Mouse (Mus musculus) liver, embryonic 14.5 days (tissue): ENCODE data around the gene Scpep1. TPM values are rescaled to one million over a fixed set of nuclear protein-coding genes. Genes with fewer than 3 reads are reported as not detected.

Experiments used
- ATAC-seq: fragments of 200-750 bp; cut with Nextera tagmentation; 2 replicates; pipeline ENCODE4 v1.8.0; 2017; ENCODE audit warnings: moderate number of reproducible peaks, mild to moderate bottlenecking, moderate library complexity; ENCODE audit not compliant: insufficient read depth
- DNase-seq, 3 experiments: peaks; one replicate each; pipeline ENCODE4 v3.0.0-alpha.2; 2012 to 2013; ENCODE audit warnings: low read depth in 3 of 3, low spot score in 3 of 3
- H3K27ac ChIP-seq: fragments of 300-500 bp; sonication (generic); 2 replicates; pipeline ENCODE4 v1.5.1; 2014; ENCODE audit warnings: moderate library complexity, mild to moderate bottlenecking, control low read depth, inconsistent platforms
- H3K27me3 ChIP-seq: fragments of 300-500 bp; sonication (generic); 2 replicates; pipeline ENCODE4 v1.6.1; 2014; ENCODE audit warnings: mild to moderate bottlenecking, low read length, moderate library complexity; ENCODE audit not compliant: control insufficient read depth, insufficient read depth
- H3K36me3 ChIP-seq: fragments of 300-500 bp; sonication (generic); replicated peaks from 2 replicates; pipeline ENCODE4 v1.6.1; 2014; ENCODE audit warnings: low read depth; ENCODE audit not compliant: control insufficient read depth, insufficient read depth
- H3K4me1 ChIP-seq, 2 experiments: fragments of 200-500 bp in 1 of 2; fragments of 300-500 bp in 1 of 2; sonication (generic) in 1 of 2; replicated peaks; 2 replicates each; pipeline ENCODE4 v1.6.1; 2012 to 2014; ENCODE audit warnings: antibody characterized with exemption in 1 of 2, inconsistent platforms in 1 of 2, low read length in 1 of 2; ENCODE audit not compliant: control insufficient read depth in 2 of 2, insufficient read depth in 2 of 2
- H3K4me2 ChIP-seq: fragments of 300-500 bp; sonication (generic); 2 replicates; pipeline ENCODE4 v1.6.1; 2014; ENCODE audit warnings: low read depth, mild to moderate bottlenecking, control low read depth, moderate library complexity
- H3K4me3 ChIP-seq, 2 experiments: fragments of 200-500 bp in 1 of 2; fragments of 300-500 bp in 1 of 2; sonication (generic) in 1 of 2; 2 replicates each; pipeline ENCODE4 v1.5.1; 2012 to 2014; ENCODE audit warnings: low read depth in 2 of 2, low read length in 2 of 2, mild to moderate bottlenecking in 2 of 2, control low read depth in 1 of 2, inconsistent platforms in 1 of 2, moderate library complexity in 1 of 2; ENCODE audit not compliant: insufficient read depth in 1 of 2
- H3K9ac ChIP-seq: fragments of 300-500 bp; sonication (generic); replicated peaks from 2 replicates; pipeline ENCODE4 v1.6.1; 2014; ENCODE audit warnings: mild to moderate bottlenecking, control low read depth, moderate library complexity
- H3K9me3 ChIP-seq: fragments of 300-500 bp; sonication (generic); 2 replicates; pipeline ENCODE4 v1.6.1; 2016; ENCODE audit warnings: low read length, mixed read lengths; ENCODE audit not compliant: control insufficient read depth
- CTCF ChIP-seq: IDR thresholded peaks from 2 replicates; pipeline ENCODE4 v1.5.1; 2016; ENCODE audit warnings: antibody characterized with exemption, low read depth, control low read depth
- EP300 ChIP-seq: IDR thresholded peaks from 2 replicates; pipeline ENCODE4 v1.6.1; 2016; ENCODE audit warnings: antibody characterized with exemption, low read depth
- WGBS: fragments of 180-500 bp; shearing (Covaris S2); extraction: QIAGEN DNeasy Blood & Tissue Kit; methylation state at CpG from one replicate; pipeline ENCODE4 v1.1.7; 2014; ENCODE audit not compliant: insufficient replicate concordance; 5-methylcytosine and 5-hydroxymethylcytosine counted together
- polyA plus RNA-seq, 2 experiments: library from polyadenylated mRNA; depleted of rRNA in 1 of 2; stranded (reverse) in 1 of 2; unstranded in 1 of 2; fragments of >200 nt; fragmentation: Nextera tagmentation in 1 of 2; extraction: Ambion mirVana in 1 of 2; gene quantifications; 2 replicates each; pipeline versions ENCODE4 v1.2.1 to v1.2.3; 2012 to 2014

Gene Scpep1
- polyA plus RNA-seq, 2 experiments: 15.9 to 35.1 TPM

DNA sequence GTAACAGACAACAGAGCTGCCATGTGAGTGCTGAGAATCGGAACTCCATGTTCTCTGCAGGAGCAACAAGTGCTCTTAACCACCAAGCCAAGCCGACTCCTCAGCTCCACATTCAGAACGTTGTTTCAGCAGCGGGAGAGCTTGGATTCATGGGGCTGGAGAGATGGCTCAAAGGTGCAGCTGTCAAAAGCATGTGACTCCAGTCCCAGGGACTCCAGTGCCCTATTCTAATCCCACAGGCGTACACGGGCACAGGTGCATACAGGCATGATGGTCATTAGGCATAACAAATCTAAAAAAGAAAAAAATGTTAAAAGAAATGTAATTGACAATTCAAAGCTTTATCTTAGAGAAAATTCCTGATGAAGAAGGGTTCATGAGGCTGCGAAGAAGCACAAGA lies 37.9 kb upstream of the Scpep1 start:
- H3K27me3 ChIP-seq: no peaks in the 10 kb centered on the region
- DNase-seq: no peak
- peaks cover 7% of the 10 kb centered on the region in 2 experiments; a peak in 3 of 4 replicates for H3K4me1 ChIP-seq
- TF ChIP-seq EP300: no peak
- TF ChIP-seq CTCF: no peak
- no peak overlapping the region for H3K27ac ChIP-seq
- no peaks in the 10 kb centered on the region for H3K9me3 ChIP-seq
- H3K36me3 ChIP-seq: no peaks in the 10 kb centered on the region
- ATAC-seq: no peak
- no peak overlapping the region for H3K4me2 ChIP-seq
- H3K9ac ChIP-seq: no peak overlapping the region
- no peak overlapping the region for H3K4me3 ChIP-seq
- WGBS: 46% methylated on average over 7 of the region's 7 CpGs

DNA sequence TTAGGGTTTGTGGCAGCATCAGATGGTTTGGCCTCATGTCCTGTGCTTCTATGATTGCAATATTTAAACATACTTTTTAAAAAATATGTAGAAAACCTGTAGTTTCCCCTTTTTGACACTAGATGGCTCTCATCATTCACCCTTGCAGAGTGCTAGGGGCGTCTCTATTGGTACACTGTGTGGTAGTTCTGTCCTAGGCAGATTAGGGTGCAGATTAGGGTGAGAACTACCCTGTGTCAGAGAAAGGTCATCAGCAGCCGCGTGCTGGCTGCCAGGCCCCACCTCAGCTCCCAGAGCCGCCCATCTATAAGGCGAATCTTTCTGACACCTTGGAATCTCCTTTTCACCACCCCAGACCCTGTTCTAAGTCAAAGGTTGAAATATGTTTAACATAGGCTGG lies 34.3 kb upstream of the Scpep1 start:
- WGBS: 26% methylated on average over 5 of the region's 5 CpGs

DNA sequence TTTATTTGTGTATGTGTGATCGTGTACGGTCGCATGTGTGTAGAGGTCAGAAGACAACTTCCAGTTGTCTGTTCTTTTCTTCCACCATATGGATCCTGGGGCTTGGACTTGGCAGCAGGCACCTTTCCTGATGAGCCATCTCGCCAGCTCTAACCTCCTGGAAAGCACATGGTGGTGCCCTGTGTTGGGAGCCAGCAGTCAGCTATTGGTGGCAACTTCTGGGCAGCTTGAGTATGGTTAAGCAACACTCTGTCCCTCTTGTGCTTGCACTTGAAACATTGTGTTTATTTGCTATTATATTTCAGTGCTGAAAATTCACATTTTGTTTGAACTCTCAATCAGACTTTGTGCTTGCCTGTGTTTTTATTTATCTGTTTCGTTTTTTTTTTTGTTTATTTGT lies 33.7 kb upstream of the Scpep1 start:
- 0 out of 4 replicates have a peak, but pooled peaks cover 0 to 3% of the 10 kb centered on the region in 2 experiments for H3K4me1 ChIP-seq
- H3K9me3 ChIP-seq: no peaks in the 10 kb centered on the region
- H3K36me3 ChIP-seq: no peaks in the 10 kb centered on the region
- WGBS: 62% methylated on average over 5 of the region's 5 CpGs
- ATAC-seq (no peak), DNase-seq (no peak)
- H3K4me3 ChIP-seq: no peak overlapping the region
- H3K4me2 ChIP-seq: no peak overlapping the region
- no peak overlapping the region for H3K27ac ChIP-seq
- no peak overlapping the region for H3K9ac ChIP-seq
- H3K27me3 ChIP-seq: no peaks in the 10 kb centered on the region
- TF ChIP-seq EP300: no peak
- TF ChIP-seq CTCF: no peak

More for the DNA sequence above, 34.3 kb upstream of the Scpep1 start:
- no peak overlapping the region for H3K4me3 ChIP-seq
- H3K36me3 ChIP-seq: no peaks in the 10 kb centered on the region
- 0 out of 4 replicates have a peak, but pooled peaks cover 0 to 3% of the 10 kb centered on the region in 2 experiments for H3K4me1 ChIP-seq
- H3K9ac ChIP-seq: no peak overlapping the region
- ATAC-seq (peak; percentile 84), DNase-seq (peak in 2 of 3 experiments; percentile 43 to 60)
- H3K27ac ChIP-seq: no peak overlapping the region
- H3K27me3 ChIP-seq: no peaks in the 10 kb centered on the region
- TF ChIP-seq EP300 (no peak), CTCF (peak; percentile 71)
- H3K4me2 ChIP-seq: no peak overlapping the region
- no peaks in the 10 kb centered on the region for H3K9me3 ChIP-seq

DNA sequence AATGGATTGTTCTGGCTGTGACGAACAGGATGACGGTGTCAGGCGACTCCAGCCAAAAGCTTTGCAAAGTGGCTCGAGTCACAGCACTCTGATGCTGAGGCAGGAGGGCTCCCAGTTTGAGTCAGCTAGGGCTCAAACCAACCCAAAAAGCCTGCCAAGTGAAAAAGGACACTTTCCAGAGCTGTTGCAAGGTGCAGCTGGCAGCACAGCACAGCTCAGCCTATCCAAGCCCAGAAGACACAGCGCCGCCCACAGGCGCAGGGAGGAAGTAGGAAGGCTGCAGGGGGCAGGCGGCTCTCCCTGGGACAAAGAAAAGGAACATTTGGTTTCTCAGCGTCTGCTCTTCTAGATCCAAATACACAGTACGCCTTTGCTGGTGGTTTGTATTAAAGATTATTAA lies 31.4 kb upstream of the Scpep1 start:
- no peaks in the 10 kb centered on the region for H3K9me3 ChIP-seq
- no peaks in the 10 kb centered on the region; the same call in 1 of the 2 replicates for H3K36me3 ChIP-seq
- DNase-seq (no peak), ATAC-seq (no peak)
- no peak for TF ChIP-seq EP300
- TF ChIP-seq CTCF: peak; percentile 40
- H3K4me2 ChIP-seq: no peak overlapping the region
- no peak overlapping the region for H3K9ac ChIP-seq
- WGBS: 80% methylated on average over 10 of the region's 10 CpGs
- no peak overlapping the region for H3K27ac ChIP-seq
- H3K4me3 ChIP-seq: no peak overlapping the region
- H3K4me1 ChIP-seq: peaks cover 0 to 5% of the 10 kb centered on the region in 2 experiments; a peak in 1 of 4 replicates
- no peaks in the 10 kb centered on the region for H3K27me3 ChIP-seq

DNA sequence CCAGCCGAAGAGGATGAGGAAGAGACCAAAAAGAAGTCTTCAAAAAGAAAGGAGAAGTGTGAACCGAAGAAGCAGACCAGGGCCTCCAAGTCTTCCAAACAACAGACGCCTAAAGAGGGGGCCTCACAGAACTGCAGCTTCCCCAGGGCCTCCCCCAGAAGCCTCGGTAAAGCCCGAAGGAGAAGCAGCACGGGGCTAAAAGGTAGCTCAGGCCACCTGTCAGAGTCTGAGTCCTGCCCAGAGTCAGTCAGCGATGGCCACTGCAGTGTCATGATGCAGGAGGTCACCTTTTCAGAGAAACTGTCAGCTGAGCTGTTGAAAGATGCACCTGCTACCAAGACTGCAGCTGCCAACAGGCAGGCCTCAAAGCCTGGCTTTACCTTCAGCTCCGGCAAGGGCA lies 26.1 kb upstream of the Scpep1 start:
- DNase-seq: no peak
- Histone ChIP-seq H3K36me3 (no peaks in the 10 kb centered on the region; the same call in 1 of the 2 replicates), H3K4me2 (no peak overlapping the region), H3K9ac (no peak overlapping the region), H3K27me3 (no peaks in the 10 kb centered on the region), H3K27ac (no peak overlapping the region), H3K9me3 (no peaks in the 10 kb centered on the region), H3K4me1 (peaks cover 0 to 3% of the 10 kb centered on the region in 2 experiments; a peak in 1 of 4 replicates), H3K4me3 (no peak overlapping the region)
- no peak for ATAC-seq
- 53% methylated on average over 8 of the region's 8 CpGs for whole genome bisulfite sequencing
- TF ChIP-seq EP300: no peak
